Mouse (Mus musculus) mesoderm, embryonic 11.5 days (tissue): ENCODE data around the gene Pcsk1n.
"Not testable (repeated sequence)": the region's sequence is repeated elsewhere in the genome, so short reads cannot be mapped to it uniquely, and the experiment has no call there.

Experiments
- DNase-seq: peaks from one replicate; pipeline ENCODE4 v3.0.0-alpha.2; 2012; ENCODE audit warnings: low read depth, low spot score

Pcsk1n gene

GRCm38 (mm10) chrX:7919601-7920383 lies at the start of gene Pcsk1n:
Pcsk1n (plus strand) TSS chrX:7919822.
- peak; percentile 77 for DNase-seq

- DNase-seq = no peak
Observed at GRCm38 (mm10) chrX:7869826-7870225, 49.8 kb upstream of the Pcsk1n start.

GRCm38 (mm10) chrX:7878007-7878419 lies 41.6 kb upstream of the Pcsk1n start, which contains the start of gene Pim2:
Pim2 (plus strand) TSS chrX:7878262.
- DNase-seq = peak; percentile 82

- DNase-seq = no peak
Observed at GRCm38 (mm10) chrX:7878495-7878894, 41.1 kb upstream of the Pcsk1n start.

GRCm38 (mm10) chrX:7879819-7880218 lies 39.8 kb upstream of the Pcsk1n start:
- DNase-seq = peak; percentile 81

- peak; percentile 82 for DNase-seq
Observed at GRCm38 (mm10) chrX:7883841-7884567, 35.6 kb upstream of the Pcsk1n start, which contains the start of gene Slc35a2. Slc35a2 (plus strand) TSS chrX:7884028.

- no peak for DNase-seq
Observed at GRCm38 (mm10) chrX:7898211-7898610, 21.4 kb upstream of the Pcsk1n start.

- DNase-seq = peak; percentile 90
Observed at GRCm38 (mm10) chrX:7898880-7899874, 20.4 kb upstream of the Pcsk1n start, which contains the start of the genes Pqbp1 and Timm17b. Pqbp1 (minus strand) TSS chrX:7899269. Timm17b (plus strand) TSS chrX:7899357.

GRCm38 (mm10) chrX:7904441-7904840 lies 15.2 kb upstream of the Pcsk1n start:
- DNase-seq = no peak

- no peak for DNase-seq
Observed at GRCm38 (mm10) chrX:7907735-7908134, 11.9 kb upstream of the Pcsk1n start, which contains the start of gene Gm10491. Gm10491 (minus strand) TSS chrX:7907835.

GRCm38 (mm10) chrX:7909242-7909641 lies 10.4 kb upstream of the Pcsk1n start, which contains the start of gene Gm10490:
Gm10490 (plus strand) TSS chrX:7909542.
- not testable (repeated sequence) for DNase-seq

- DNase-seq = no peak
Observed at GRCm38 (mm10) chrX:7910473-7910872, 9.1 kb upstream of the Pcsk1n start.

GRCm38 (mm10) chrX:7915669-7916068 lies 4.0 kb upstream of the Pcsk1n start:
- not testable (repeated sequence) for DNase-seq

- not testable (repeated sequence) for DNase-seq
Observed at GRCm38 (mm10) chrX:7917960-7918359, 1.7 kb upstream of the Pcsk1n start.

- DNase-seq = peak; percentile 17
Observed at GRCm38 (mm10) chrX:7922032-7922431, 2.4 kb downstream of the Pcsk1n start.

- DNase-seq = no peak
Observed at GRCm38 (mm10) chrX:7926266-7926665, 6.6 kb downstream of the Pcsk1n start.

GRCm38 (mm10) chrX:7927116-7927515 lies 7.5 kb downstream of the Pcsk1n start:
- no peak for DNase-seq

GRCm38 (mm10) chrX:7928270-7928790 lies 8.7 kb downstream of the Pcsk1n start, which contains the start of gene Eras:
Eras (minus strand) TSS chrX:7928607.
- no peak for DNase-seq

GRCm38 (mm10) chrX:7936874-7937273 lies 17.3 kb downstream of the Pcsk1n start:
- DNase-seq = no peak

- DNase-seq = no peak
Observed at GRCm38 (mm10) chrX:7937667-7938066, 18.0 kb downstream of the Pcsk1n start.

GRCm38 (mm10) chrX:7945618-7946017 lies 26.0 kb downstream of the Pcsk1n start:
- no peak for DNase-seq
